Mouse (Mus musculus): ENCODE results near the gene Trappc2. TPM values are rescaled to one million over a fixed set of nuclear protein-coding genes. Genes with fewer than 3 reads are reported as not detected.

The Trappc2 gene
- total RNA-seq, 2 experiments from 2014 or later = 14.9 to 16.0 TPM

Other genes with a start within 250 kb of the Trappc2 start
- gene Gpm6b, start 201.7 kb upstream of the Trappc2 start, total RNA-seq (2021) = 10 to 100 TPM; 17.3 to 28.2 TPM
- 10 to 100 TPM; 12.0 to 13.8 TPM for gene Ofd1, start 130 bp downstream of the Trappc2 start, total RNA-seq (2021)
- gene Rab9, start 39.3 kb downstream of the Trappc2 start, total RNA-seq (2021) = 10 to 100 TPM; 44.0 to 44.5 TPM
- gene Tceanc, start 78.0 kb downstream of the Trappc2 start, total RNA-seq (2021) = 1 to 10 TPM; 9.1 to 10.0 TPM
- 10 to 100 TPM; 17.9 to 21.0 TPM for gene Egfl6, start 145.1 kb downstream of the Trappc2 start, total RNA-seq (2021)

Data from adrenal gland, postnatal 4 days (tissue).